Mouse (Mus musculus) gastrocnemius, adult 8-10 months (tissue): ENCODE results near the gene Cdc20. TPM values are rescaled to one million over a fixed set of nuclear protein-coding genes. Genes with fewer than 3 reads are reported as not detected.

ENCODE experiments used
- DNase-seq, 2 experiments: peaks; one replicate each; pipeline ENCODE4 v3.0.0; 2022; ENCODE audit warnings: low spot score in 2 of 2
- total RNA-seq, 4 experiments: library from RNA; stranded (reverse); gene quantifications; 2 replicates each; pipeline ENCODE4 v1.2.4; 2022

The Cdc20 gene
- total RNA-seq = under 1 TPM in 1 of 4 experiments, not detected in 3; 0.20 TPM

DNA sequence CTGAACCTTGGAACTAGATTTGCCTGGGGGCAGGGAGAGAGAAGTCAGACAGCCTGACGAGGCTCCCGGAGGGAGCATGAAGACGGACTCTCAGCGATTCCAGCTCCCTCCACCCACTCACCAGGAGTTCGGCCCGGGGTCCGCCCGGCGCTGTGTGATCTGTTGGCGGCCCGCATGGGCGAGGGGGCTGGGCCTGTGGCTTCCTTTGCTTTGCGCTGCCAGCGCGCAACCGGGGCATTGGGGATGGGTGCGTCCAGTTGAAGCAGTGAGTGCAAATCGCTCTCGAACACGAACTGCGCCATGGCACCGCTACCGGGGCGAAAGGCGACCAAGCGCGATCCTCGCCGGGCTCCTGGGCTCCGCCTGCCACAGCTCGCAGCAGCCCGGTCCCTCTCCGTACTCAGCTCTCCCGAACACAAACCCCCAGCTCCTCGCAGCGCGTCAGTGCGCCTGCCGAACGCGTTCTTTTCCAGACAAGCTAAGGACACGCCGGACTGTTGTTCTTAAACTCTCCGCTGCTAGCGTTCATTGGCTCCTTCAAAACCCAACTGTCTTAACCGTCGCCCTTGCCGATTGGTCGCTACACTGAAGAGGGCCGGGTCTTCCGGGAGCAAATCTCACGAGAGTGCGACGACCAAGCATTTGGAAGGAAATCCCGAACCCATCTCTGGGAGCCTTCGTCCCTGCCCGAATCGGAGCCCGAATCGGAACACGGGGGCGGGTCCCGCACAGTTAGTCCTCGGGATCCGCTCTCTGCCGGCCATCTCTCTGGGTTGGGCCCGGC, at the start of gene Cdc20:
Gene Cdc20 (minus strand): TSS at position 533 of the 784 bp plus-strand sequence.
- peak; percentile 67 to 76 for DNase-seq

DNA sequence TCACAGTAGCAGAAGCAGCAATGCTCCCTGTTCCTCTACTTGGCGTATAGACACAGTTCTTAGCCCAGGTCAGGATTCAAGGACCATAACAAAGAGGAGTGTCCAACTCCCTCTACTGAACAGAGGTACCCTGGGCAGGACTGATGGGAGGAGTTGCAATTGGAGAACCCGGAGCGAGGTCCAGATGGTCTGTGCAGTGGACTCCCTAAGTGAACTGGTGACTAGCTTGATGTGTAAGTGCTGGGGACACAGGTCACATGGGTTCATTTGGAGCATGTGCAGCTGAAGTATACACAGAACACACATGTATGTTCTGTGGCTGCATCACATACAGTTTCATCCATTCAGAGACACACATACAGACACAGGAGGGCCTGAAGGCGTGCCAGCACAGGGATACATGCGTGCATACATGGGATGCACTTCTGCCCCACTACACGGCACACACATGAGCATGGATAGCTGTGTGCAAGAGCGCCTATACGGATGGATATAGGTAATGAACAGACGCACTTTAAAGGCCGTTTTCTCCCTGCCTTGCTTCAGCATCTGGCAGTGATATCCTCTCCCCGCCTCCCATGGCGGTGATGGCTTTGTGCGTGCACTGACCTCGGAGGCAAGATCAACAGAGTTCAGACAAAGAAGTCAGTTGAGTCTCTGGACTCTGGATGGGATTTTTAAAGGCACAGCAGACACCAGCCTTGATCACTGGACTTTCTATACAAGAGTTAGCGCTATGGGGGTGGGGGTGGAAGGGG, 39.8 kb upstream of the Cdc20 start:
- DNase-seq = no peak

DNA sequence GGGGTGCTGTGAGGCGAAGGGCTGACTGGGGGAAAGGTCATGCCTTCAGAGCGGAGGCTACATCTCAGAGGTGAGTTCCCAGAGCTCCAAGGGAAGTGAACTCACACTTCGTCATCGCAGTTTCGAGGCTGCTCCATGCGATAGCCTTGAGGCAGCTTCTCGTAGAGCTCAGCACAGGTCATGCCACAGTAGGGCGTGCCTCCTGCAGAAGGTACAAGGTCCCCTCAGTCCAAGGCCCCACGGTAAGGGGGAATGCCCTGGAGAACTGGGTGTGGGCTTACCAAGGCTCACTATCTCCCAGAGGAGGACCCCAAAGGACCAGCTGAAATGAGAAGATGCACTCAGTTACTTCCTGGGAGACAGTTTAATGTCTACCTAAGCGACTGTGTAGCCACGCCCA, 35.5 kb upstream of the Cdc20 start:
- DNase-seq = no peak

DNA sequence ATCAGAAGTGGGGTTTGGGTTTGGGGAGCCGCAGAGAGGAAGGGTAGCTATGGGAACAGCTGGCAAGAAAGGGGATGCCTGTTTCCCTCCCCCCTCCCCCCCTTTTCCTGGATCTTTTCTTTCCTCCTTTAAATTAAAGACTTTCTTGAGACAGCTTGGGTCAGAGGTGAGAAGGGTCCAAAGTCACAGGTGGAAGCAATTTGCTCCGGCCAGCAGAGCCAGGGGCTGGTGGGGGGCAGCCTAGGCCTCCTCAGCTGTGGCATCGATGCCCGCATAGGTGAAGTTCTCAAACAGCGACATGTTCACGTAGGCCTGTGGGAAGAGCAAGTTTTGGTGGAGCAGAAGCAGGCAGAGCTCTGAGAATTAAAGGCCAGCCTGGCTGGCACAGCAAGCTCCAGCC, 34.1 kb upstream of the Cdc20 start:
- DNase-seq = no peak

DNA sequence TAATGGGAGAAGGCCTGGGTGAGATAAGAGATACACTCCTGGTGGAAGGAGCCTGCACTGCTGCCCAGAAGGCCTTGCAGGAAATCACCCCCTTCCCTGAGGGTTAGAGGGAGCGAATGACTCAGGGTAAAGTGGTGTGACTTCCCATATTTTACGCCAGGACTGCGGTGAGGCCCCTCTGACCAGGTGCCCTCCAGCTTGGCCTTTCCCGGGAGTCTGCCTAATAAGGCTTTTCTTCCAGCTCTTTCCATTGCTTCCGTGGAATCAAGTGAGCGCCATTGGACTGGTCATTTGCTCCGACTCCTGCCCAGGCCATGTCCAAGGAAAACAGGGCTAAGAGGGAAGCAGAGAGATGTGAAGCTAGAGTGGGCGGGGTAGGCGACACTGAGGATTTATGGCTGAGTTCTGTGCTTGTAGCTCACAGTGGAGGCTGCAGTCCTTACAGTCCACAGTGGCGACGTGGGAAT, 28.6 kb upstream of the Cdc20 start:
- no peak for DNase-seq

DNA sequence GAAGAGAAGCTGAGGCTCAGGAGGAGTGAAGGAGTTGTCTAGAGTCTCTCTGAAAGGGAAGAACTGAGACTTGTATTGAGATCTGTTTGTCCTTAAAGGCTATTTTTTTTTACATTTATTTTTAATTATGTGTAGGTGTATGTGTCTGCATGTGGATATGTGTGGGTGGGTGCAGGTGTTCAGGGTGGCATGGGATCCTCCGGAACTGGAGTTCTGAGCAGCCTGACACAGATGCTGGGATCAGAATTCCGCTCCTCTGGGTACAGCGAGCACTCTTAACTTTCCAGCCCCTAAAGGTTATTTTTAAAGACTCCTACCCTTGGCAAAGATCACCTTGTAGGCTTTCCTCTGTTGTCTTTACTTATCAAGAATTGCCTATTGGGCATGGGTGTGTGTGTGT, 27.8 kb upstream of the Cdc20 start:
- no peak for DNase-seq

DNA sequence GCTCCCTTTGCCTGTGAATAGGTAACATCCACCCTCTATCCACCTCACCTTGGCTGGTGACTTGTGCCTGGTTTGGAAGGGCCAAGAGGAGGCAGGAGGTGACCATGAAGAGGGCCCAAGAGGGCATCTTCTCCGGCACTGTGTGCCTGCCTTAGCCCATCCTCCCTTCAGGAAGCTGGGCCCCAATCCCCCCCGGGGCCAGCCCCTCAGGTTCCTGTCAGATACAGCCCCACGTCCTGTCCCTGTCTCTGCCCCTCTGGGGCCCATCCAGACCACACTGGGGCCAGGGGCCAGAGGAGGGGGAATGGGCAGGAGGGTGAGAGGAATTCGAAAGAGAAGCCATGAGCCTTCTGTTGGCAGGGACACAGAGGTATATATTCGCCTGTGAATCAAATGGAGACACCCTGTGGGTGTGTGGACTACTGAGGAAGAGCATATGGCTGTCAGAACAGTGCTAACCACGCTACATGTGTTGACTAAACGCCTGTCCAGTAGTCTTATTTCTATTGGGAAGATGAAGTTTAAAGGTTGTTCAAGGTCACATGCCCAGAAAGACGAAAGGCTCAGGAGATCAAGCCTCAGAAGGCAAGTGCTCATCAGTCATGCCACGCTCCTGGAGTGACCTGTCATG, 20.3 kb upstream of the Cdc20 start, which contains the start of gene Mpl:
Gene Mpl (minus strand): TSS at position 169 of the 631 bp plus-strand sequence.
- DNase-seq = no peak

DNA sequence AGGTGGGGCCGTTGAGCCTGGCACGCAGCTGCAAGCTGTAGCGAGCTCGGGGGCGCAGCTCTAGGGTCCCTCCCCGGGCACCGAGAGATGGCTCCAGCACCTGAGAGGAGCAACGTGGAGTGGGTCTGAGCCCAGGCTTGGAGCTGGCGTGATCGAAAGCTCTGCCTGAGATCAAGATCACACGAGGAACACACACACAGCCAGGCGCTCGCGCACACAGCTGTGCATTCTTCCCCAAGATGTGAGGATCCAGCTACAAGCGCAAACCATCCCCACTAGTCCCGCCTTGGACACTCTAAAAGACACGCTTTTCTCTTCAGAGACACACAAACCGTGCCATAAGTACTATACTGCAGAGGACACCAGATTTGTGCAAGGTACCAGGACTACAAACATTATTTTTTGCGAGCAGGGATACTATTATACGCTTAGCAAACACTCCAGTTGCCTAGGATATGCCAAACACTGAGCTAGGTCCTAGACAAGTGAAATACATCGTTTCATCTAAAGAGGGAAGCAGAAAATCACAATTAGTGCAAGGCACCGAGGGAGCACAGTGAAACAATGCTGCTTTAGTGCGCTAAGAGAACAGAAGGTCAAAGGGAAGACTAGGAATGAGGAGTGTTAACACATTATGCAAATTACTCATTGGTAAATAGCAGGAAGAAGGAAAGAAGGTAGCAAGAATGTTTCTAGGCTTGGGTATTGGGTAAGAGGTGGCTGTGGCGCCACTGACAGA, 9.4 kb upstream of the Cdc20 start:
- DNase-seq = no peak

DNA sequence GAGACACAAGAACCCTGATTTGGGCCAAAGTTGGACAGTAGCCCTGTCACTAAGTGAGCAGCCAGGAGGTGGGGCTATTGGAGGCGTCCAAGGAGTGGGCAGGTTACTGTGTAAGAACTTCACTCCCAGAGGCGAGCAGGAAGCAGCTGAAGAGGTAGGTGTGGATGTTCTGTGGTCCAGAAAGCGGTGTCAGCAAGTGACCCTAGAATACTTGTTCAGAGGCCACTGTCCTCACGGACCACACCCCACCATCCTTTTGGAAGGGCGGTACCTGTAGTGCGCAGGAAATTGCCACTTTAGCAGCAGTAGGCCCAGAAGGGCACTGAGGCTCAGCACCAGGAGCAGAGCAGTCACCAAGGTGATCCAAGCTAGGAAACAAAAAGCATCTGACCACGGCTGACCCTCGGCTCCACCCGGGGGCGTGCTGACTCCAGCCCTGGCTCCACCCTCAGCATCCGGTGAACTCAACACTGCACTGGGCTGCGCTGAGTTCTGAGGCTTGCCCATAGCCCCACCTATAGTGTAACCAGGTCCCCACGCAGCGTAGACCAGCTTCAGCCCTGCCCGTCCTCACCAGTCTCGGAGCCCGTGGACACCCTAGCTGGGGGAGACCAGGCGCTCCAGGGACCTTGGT, 8.7 kb upstream of the Cdc20 start:
- DNase-seq = peak in 1 of 2 experiments; percentile 15

DNA sequence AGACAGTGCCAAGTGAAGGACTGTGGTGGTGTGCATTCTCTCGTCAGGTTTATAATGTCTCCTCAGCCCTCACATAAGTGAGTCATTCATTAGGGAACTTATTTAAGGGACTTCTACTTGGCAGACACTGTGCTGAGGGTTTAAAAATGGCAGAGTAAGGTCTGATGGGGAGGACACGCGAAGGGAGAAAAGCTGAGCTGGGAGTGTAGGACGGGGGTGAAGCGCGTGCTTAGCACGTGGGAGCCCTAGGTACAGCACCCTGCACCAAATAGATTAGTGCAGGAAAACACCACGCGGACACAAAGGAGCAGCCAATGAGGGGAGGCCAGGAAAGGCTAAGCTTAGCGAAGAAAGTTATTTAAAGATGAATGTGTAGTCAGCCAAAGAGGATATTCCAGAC, 7.9 kb upstream of the Cdc20 start:
- no peak for DNase-seq

DNA sequence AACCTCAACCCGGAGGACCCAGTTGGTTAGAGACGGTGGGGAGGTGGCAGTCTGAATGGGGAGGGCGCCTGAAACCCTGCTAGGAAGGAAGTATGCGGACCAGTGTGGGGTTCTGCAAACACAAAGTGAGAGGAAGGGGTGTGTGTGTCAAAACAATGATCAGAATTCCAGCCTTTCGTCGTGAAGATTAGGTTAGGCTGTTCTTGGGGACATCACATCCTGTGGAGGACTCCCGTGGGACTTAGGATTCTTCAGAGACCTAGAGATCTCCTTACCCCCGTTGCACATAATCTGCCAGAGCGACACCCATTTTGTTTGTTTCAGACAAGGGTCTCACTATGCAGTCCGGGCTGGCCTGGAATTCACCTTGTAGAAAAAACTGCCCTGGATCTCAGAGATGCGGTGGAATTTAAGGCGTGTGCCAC, 689 bp upstream of the Cdc20 start:
- no peak for DNase-seq

DNA sequence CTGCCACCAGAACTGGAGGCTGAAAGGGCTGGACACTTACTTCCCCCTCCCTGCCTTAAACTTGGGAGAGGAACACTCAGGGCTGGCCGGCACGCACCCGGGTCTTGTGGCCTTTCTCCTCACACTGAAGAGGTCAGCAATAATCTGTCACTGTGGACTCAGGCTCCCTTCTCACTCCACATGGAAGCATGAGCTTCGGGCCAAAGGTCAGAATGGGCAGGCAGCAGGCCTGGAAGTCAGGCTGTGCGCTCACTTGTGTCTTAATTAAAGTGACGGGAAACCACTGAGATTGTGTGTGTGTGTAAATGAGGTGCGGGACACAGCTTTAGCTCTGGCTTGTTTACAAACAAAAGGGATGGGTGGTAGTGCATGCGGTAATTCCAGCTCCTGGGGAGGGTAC, 4.8 kb downstream of the Cdc20 start:
- DNase-seq = no peak

DNA sequence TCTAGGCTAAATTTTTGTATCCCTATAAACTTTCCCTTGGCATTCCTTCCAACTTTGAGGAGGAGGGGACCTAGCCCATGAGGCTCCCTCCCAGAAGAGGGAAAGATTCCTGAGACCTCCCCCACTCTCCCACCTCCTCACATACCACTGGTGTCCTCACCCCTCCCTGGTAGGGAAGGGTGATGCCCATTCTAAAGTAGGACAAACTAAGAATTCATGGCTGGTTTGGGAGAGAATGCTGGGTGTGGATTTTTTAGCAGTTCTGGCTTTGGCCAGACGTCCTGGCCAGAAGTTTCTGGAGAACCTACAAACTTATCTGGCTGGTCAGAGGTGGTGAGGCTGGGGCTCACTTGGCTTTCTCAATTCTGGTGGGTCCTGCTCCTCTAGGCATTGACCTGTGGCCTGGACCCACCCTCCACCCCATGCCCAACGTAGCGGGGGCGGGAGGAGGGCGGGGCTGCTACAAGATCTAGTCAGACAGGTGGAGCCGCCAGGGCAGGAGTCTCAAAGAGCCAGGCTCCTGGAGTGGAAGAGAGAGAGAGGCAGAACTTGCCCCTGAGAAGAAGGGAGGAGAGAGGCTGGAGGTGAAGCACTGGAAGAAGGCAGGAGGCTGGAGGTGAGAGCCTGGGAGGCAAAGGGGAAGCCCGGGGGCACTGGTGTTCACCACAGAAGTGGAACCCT, 7.8 kb downstream of the Cdc20 start:
- no peak for DNase-seq

DNA sequence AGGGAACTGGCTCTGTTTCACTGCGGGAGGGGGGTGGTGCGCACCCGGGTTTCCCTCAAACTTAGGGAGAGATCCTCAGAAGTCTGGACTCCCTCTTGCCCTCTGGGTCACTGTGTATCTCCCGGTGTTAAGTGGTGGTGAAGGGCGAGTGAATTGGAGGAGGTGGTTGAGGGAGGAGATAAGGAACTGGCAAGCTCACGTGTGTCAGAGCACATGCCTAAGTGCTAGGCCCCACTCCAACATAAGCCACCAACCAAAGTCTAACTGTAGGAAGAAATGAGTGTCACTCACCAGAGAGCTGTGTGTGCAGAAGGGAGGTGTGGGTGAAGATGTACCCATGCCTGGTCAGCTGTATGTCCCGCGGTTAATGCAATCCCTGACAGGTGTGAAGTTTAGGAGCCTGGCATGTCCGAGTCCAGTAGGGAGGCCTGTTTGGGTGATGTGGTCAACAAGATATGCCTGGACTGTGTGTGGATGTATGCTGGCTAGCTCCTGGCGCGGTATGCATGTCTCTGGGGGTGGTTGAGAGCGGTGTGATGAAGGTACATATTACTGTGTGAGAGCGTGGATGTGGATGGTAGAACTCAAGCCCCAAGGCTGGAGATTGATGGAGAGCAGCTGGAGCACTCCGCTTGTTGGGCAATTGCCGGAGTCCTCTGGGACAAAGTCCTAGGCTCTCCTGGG, 8.5 kb downstream of the Cdc20 start:
- DNase-seq = no peak

DNA sequence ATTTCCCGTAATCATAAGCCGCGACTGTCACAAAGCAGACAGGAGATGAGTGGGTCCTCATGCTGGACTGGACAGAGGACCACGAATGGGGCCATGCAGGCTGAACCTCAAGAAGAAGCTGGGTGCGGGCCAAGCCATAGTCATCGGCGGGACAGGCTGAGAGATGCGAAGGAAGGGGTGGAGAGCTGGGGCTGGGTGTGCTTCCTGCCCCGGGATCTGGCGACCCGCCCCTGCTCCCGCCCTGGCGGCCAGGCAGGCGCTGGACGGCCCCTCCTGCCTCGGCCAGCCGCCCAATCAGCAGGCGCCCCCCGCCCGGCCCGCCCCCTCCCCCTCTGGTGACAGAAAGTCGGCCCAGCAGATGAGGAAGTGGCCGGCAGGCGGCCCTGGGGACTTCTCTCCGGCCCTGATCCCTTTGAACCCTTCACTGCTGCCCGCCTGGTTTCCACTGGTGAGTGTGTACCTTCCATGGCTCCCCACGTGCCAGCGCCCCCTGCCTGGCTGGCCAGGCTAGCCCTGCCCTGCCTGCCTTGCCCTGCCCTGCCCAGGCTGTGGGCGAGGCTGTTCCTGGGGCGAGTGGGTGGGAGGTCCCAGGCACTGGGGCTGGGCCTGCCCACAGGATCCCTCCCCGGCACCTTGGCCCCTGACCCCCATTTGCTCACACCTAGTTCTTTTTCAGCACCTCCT, 9.2 kb downstream of the Cdc20 start, which contains the start of gene Elovl1:
Gene Elovl1 (plus strand): TSS at position 326 of the 684 bp plus-strand sequence.
- peak; percentile 76 to 84 for DNase-seq

DNA sequence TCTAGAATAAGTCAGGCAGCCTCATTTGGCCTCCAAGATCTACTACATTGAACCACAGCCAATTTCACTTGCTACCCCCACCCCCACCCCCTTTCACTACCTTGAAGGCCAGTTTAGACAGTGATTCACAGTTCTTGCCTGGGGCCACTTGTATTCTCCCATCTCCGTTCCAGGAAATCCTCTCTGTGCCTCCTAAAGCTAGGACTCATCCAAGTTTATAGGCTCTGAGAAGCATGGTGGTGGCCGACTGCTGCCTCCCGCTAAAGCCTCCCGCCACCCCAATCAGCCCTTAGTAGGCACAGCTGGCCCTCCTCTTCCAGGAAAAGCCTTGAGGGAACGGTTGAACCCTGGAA, 9.8 kb downstream of the Cdc20 start:
- DNase-seq = no peak

DNA sequence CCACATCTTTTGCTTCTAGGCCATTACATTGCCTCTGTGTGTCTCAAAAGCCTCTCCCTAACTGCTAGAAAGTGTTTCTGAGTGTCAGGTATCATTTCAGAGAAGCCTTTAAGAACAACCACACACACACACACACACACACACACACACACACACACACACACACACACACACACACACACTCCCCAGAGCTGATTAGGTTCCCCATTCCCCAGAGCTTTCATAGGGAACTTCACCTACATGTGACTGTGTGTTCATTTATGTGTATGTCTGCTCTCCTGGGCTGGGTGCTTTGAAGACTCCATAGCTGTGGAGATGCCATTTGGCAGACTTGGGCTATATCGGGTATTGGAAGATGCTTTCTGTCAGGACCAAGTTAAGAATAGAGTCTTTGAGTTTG, 11.8 kb downstream of the Cdc20 start:
- no peak for DNase-seq

DNA sequence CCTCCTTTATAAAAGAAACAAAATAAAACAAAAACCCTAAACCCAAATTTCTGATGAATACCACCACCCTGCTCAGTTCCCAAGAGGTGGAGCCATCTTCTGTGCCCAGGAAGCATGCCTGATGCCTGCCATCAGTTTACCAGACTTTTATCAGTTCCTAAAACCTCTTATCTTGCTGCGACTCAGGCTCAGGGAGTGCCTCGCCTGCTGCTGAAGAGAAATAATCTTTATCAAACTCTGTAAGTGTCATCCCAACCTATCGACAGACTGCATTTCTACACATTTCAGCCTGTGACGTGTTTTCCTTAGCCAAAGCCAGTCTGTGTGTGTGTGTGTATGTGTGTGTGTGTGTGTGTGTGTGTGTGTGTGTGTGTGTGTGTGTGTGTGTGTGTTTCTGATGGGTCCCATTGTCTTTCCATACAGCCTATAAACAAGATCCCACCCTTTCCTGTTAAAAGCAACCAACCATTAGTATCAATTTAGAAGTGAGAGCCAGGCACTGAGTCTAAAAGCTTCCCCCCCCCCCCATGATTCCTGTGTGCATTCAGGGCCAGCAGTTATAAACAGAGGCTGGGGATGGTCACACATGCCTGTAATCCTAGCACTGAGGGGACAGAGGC, 12.5 kb downstream of the Cdc20 start:
- no peak for DNase-seq

DNA sequence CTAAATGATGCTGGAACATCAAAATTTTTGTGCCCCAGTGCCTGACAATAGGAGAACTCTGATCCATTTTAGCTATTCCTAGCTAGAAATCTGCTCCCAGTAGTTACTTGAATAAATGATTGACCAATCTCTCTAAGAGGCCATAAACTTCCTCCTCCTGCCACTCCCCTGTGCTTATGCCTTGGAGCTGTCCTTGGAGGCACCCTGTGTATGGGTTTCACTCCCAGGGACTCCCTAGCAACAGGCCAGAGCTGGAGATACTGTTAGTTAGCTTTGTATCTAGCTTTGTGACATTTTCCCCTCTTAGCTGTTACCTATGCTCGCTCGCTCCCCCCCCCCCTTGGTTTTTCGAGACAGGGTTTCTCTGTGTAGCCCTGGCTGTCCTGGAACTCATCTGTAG, 15.8 kb downstream of the Cdc20 start:
- no peak for DNase-seq
